ENCODE assay signal across 9 mouse cellular contexts in genomic region chr3:15154153-15154552, GRCm38 (mm10).
DNase-seq lines count a peak whose midpoint lies in the region; ATAC-seq lines count a peak whose summit lies in the region.
"Had no signal": no experiment of that assay in that cellular context is flagged by ENCODE, and none has a peak within 500 bp of the region (broad histone marks: within the 10 kb centered on the region; RNA-seq: fewer than 3 reads in every experiment).

No protein-coding gene starts in this region.

- H3K9ac ChIP-seq in kidney, embryonic 14.5 days (ENCODE audit: low read depth, low read length): no peak overlapping the region
- H3K9ac ChIP-seq in kidney, embryonic 15.5 days: no peak overlapping the region

- H3K4me3 ChIP-seq in kidney, embryonic 14.5 days (ENCODE audit: low read length): no peak overlapping the region
- H3K4me3 ChIP-seq in kidney, embryonic 15.5 days (replicated peaks): no peak overlapping the region
- H3K4me3 ChIP-seq: megakaryocyte, embryonic 14.5 days had no signal

- no peaks in the 10 kb centered on the region for H3K36me3 ChIP-seq in kidney, embryonic 14.5 days (ENCODE audit: control insufficient read depth, insufficient read depth, low read length)
- no peaks in the 10 kb centered on the region for H3K36me3 ChIP-seq in kidney, embryonic 15.5 days

- H3K9me3 ChIP-seq in kidney, embryonic 14.5 days (ENCODE audit: control insufficient read depth, low read length): no peaks in the 10 kb centered on the region
- H3K9me3 ChIP-seq in kidney, embryonic 15.5 days (replicated peaks): no peaks in the 10 kb centered on the region
- H3K9me3 ChIP-seq: megakaryocyte, embryonic 14.5 days had no signal

- WGBS in kidney, embryonic 14.5 days: 89% methylated on average over 3 of the region's 3 CpGs
- 84% methylated on average over 3 of the region's 3 CpGs for WGBS in kidney, embryonic 15.5 days

- no peak overlapping the region for H3K27ac ChIP-seq in kidney, embryonic 14.5 days (ENCODE audit: low read depth, low read length)
- H3K27ac ChIP-seq in kidney, embryonic 15.5 days: no peak overlapping the region

- no peak overlapping the region for H3K4me2 ChIP-seq in kidney, embryonic 14.5 days (replicated peaks; ENCODE audit: low read depth, low read length)
- no peak overlapping the region for H3K4me2 ChIP-seq in kidney, embryonic 15.5 days

- no peaks in the 10 kb centered on the region for H3K4me1 ChIP-seq in kidney, embryonic 14.5 days (ENCODE audit: control insufficient read depth, insufficient read depth, low read length)
- no peaks in the 10 kb centered on the region for H3K4me1 ChIP-seq in kidney, embryonic 15.5 days

- H3K27me3 ChIP-seq in kidney, embryonic 14.5 days (ENCODE audit: control insufficient read depth, insufficient read depth, low read length): no peaks in the 10 kb centered on the region
- no peaks in the 10 kb centered on the region for H3K27me3 ChIP-seq in kidney, embryonic 15.5 days
- H3K27me3 ChIP-seq: megakaryocyte, embryonic 14.5 days had no signal

- peak; percentile 10 for DNase-seq in kidney, postnatal 14 days
- peak; percentile 14 for DNase-seq in gastrocnemius, postnatal 10 days
- peak; percentile 39 to 44 for DNase-seq in left cerebral cortex, adult 18-20 months (ENCODE audit: low spot score in 2 of 2)
- DNase-seq in right cerebral cortex, adult 18-20 months: peak; percentile 72
- no peak for DNase-seq in spleen, postnatal 14 days (ENCODE audit: low spot score in 2 of 2)

- no peak for ATAC-seq in kidney, embryonic 14.5 days (ENCODE audit: low FRiP score, low TSS enrichment)
- peak; percentile 96 for ATAC-seq in cerebellum, adult (ENCODE audit: insufficient number of reproducible peaks, low FRiP score, low TSS enrichment)
- no peak for ATAC-seq in kidney, embryonic 15.5 days (replicated peaks; ENCODE audit: low FRiP score)

Comparison
In these comparisons a context has a peak if more than half of its experiments do, and no peak if none do; other contexts are left out.
1. DNase-seq: peak in kidney, postnatal 14 days (single experiment), gastrocnemius, postnatal 10 days (single experiment), left cerebral cortex, adult 18-20 months (2 of 2) and right cerebral cortex, adult 18-20 months (single experiment); none in spleen, postnatal 14 days (0 of 2).